Mouse (Mus musculus): ENCODE results near the gene Etl4.

DNA sequence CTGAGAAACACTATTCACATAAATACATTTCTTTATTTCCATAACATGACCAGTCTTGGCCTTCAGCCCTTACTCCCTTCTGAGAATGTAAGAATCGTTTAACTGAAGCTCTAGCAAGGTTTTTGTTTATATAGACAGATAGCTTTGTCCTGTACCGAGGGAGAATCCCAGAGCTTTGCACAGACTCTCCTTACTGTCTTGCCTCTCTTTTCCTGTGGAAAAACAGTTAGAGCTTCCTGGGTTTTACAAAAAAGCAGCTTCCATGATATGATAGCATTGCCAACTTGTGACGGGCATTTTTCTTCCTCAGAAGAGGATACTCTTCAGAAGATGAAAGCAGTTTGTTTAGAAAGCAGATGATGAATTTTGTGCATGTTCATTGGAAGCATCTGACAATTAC is 541.4 kb downstream of the Etl4 start:
- no peak for TF ChIP-seq POLR2A (IDR thresholded peaks at IDR 0.05; ENCODE audit: insufficient read depth, low read depth, low read length)
- TF ChIP-seq CTCF (IDR thresholded peaks at IDR 0.05): no peak
- no peak for TF ChIP-seq EP300 (IDR thresholded peaks at IDR 0.05; ENCODE audit: insufficient read depth, low read depth, low read length)

All from heart, adult 2 months (tissue).